Comparison of ENCODE assay signal across 8 mouse cellular contexts in genomic region chr19:5690343-5690735, GRCm38 (mm10). TPM values are rescaled to one million over a fixed set of nuclear protein-coding genes. Genes with fewer than 3 reads are reported as not detected.
DNase-seq lines count a peak whose midpoint lies in the region; ATAC-seq and TF ChIP-seq lines count a peak whose summit lies in the region.

No protein-coding gene starts in this region.

- H3K9ac ChIP-seq in liver, postnatal 0 days (replicated peaks) = peak overlapping the region; percentile 76

- H3K36me3 ChIP-seq in hindbrain, embryonic 10.5 days = peaks cover 72% of the 10 kb centered on the region
- peaks cover 18% of the 10 kb centered on the region for H3K36me3 ChIP-seq in liver, postnatal 0 days (replicated peaks; ENCODE audit: insufficient read depth, low read length)

- no peaks in the 10 kb centered on the region for H3K9me3 ChIP-seq in hindbrain, embryonic 10.5 days
- H3K9me3 ChIP-seq in liver, postnatal 0 days (ENCODE audit: low read length) = no peaks in the 10 kb centered on the region

- 71% methylated on average over 15 of the region's 15 CpGs for WGBS in hindbrain, embryonic 10.5 days
- 37% methylated on average over 15 of the region's 15 CpGs for WGBS in liver, postnatal 0 days (ENCODE audit: insufficient replicate concordance)

- H3K4me3 ChIP-seq in left cerebral cortex, adult 2 months = peak overlapping the region; percentile 79
- H3K4me3 ChIP-seq in hindbrain, embryonic 10.5 days = peak overlapping the region; percentile 90
- peak overlapping the region; percentile 91 for H3K4me3 ChIP-seq in liver, postnatal 0 days (ENCODE audit: low read depth, low read length)

- peaks cover 65% of the 10 kb centered on the region for H3K4me1 ChIP-seq in hindbrain, embryonic 10.5 days (replicated peaks)
- peaks cover 44% of the 10 kb centered on the region for H3K4me1 ChIP-seq in liver, postnatal 0 days (ENCODE audit: insufficient read depth)

- TF ChIP-seq EP300 in liver, postnatal 0 days (IDR thresholded peaks at IDR 0.05; ENCODE audit: low read depth) = no peak

- no peak for ATAC-seq in liver, postnatal 0 days

- H3K27ac ChIP-seq in left cerebral cortex, adult 2 months = peak overlapping the region; percentile 90
- H3K27ac ChIP-seq in hindbrain, embryonic 10.5 days = peak overlapping the region; percentile 91
- peak overlapping the region; percentile 97 for H3K27ac ChIP-seq in liver, postnatal 0 days (ENCODE audit: low read depth)

- TF ChIP-seq CTCF in left cerebral cortex, adult 2 months (IDR thresholded peaks at IDR 0.05) = no peak
- TF ChIP-seq CTCF in liver, postnatal 0 days (IDR thresholded peaks at IDR 0.05; ENCODE audit: low read depth) = no peak

- no peak for DNase-seq in left cerebral cortex, adult 2 months (ENCODE audit: extremely low spot score in 1 of 2, low spot score in 2 of 2)
- DNase-seq in left cerebral cortex, postnatal 14 days (ENCODE audit: low spot score in 2 of 2) = no peak
- peak; percentile 49 for DNase-seq in cerebellum, adult 8-10 months
- no peak for DNase-seq in hindbrain, embryonic 10.5 days (ENCODE audit: low spot score)
- DNase-seq in liver, postnatal 0 days = no peak
- DNase-seq in B cell, adult 2 months = no peak
- DNase-seq in urinary bladder, postnatal 14 days (ENCODE audit: low spot score) = no peak
- DNase-seq in embryo, embryonic 10 days (ENCODE audit: low spot score) = no peak

- H3K4me2 ChIP-seq in liver, postnatal 0 days (ENCODE audit: low read depth, low read length) = peak overlapping the region; percentile 100

- intact Hi-C loops in left cerebral cortex, adult 2 months (cut with DNase I) = no loop called here
- intact Hi-C loops in left cerebral cortex, postnatal 14 days (cut with DNase I) = no loop called here

- peaks cover 15% of the 10 kb centered on the region for H3K27me3 ChIP-seq in hindbrain, embryonic 10.5 days (ENCODE audit: insufficient read depth, poor library complexity, severe bottlenecking)
- no peaks in the 10 kb centered on the region for H3K27me3 ChIP-seq in liver, postnatal 0 days (ENCODE audit: insufficient read depth, low read length)

RNA-seq across cellular contexts. Expression of gene Pcnx3, which starts 1.6 kb away (rescaled TPM):
- total RNA-seq in left cerebral cortex, adult 2 months (2021) = 10 to 100 TPM; 77.5 to 80.0 TPM
- total RNA-seq in left cerebral cortex, postnatal 14 days (2021) = 10 to 100 TPM; 63.6 to 65.1 TPM
- 27.3 and 30.8 TPM in 2 replicates for polyA plus RNA-seq in hindbrain, embryonic 10.5 days (2016; fragmentation: Nextera tagmentation; extraction: Ambion mirVana)
- 5.2 and 5.6 TPM in 2 replicates for polyA plus RNA-seq in liver, postnatal 0 days (2015; fragmentation: Nextera tagmentation; extraction: Ambion mirVana)

RNA-seq across cellular contexts. Expression of gene Map3k11, which starts 1.8 kb away (rescaled TPM):
- 10 to 100 TPM; 16.2 to 17.0 TPM for total RNA-seq in left cerebral cortex, adult 2 months (2021)
- total RNA-seq in left cerebral cortex, postnatal 14 days (2021) = 10 to 100 TPM; 12.6 to 15.9 TPM
- polyA plus RNA-seq in hindbrain, embryonic 10.5 days (2016; fragmentation: Nextera tagmentation; extraction: Ambion mirVana) = 34.1 and 35.1 TPM in 2 replicates
- 10.4 and 12.5 TPM in 2 replicates for polyA plus RNA-seq in liver, postnatal 0 days (2015; fragmentation: Nextera tagmentation; extraction: Ambion mirVana)

RNA-seq across cellular contexts. Expression of gene Kcnk7, which starts 13.8 kb away (rescaled TPM):
- not detected for total RNA-seq in left cerebral cortex, adult 2 months (2021)
- not detected for total RNA-seq in left cerebral cortex, postnatal 14 days (2021)
- polyA plus RNA-seq in hindbrain, embryonic 10.5 days (2016; fragmentation: Nextera tagmentation; extraction: Ambion mirVana) = 0.16 and 0.21 TPM in 2 replicates
- polyA plus RNA-seq in liver, postnatal 0 days (2015; fragmentation: Nextera tagmentation; extraction: Ambion mirVana) = 0.17 and 0.18 TPM in 2 replicates

RNA-seq across cellular contexts. Expression of gene Sipa1, which starts 26.8 kb away (rescaled TPM):
- total RNA-seq in left cerebral cortex, adult 2 months (2021) = 10 to 100 TPM; 18.2 to 19.0 TPM
- 10 to 100 TPM; 23.9 to 24.4 TPM for total RNA-seq in left cerebral cortex, postnatal 14 days (2021)
- polyA plus RNA-seq in hindbrain, embryonic 10.5 days (2016; fragmentation: Nextera tagmentation; extraction: Ambion mirVana) = 27.5 and 27.6 TPM in 2 replicates
- polyA plus RNA-seq in liver, postnatal 0 days (2015; fragmentation: Nextera tagmentation; extraction: Ambion mirVana) = 14.1 and 15.3 TPM in 2 replicates

RNA-seq across cellular contexts. Expression of gene Ehbp1l1, which starts 35.8 kb away (rescaled TPM):
- 10 to 100 TPM; 21.1 to 30.7 TPM for total RNA-seq in left cerebral cortex, adult 2 months (2021)
- 10 to 100 TPM; 36.6 to 37.7 TPM for total RNA-seq in left cerebral cortex, postnatal 14 days (2021)
- 9.7 and 10.1 TPM in 2 replicates for polyA plus RNA-seq in hindbrain, embryonic 10.5 days (2016; fragmentation: Nextera tagmentation; extraction: Ambion mirVana)
- polyA plus RNA-seq in liver, postnatal 0 days (2015; fragmentation: Nextera tagmentation; extraction: Ambion mirVana) = 38.5 and 42.5 TPM in 2 replicates
